Mouse (Mus musculus) ES-Bruce4 (cell line): ENCODE data around the gene Sytl1. TPM values are rescaled to one million over a fixed set of nuclear protein-coding genes. Genes with fewer than 3 reads are reported as not detected.

Experiments
- H3K27ac ChIP-seq: 2 replicates; pipeline ENCODE4 v1.5.1; 2012; ENCODE audit warnings: low read length, inconsistent platforms; ENCODE audit not compliant: insufficient read depth
- H3K27me3 ChIP-seq: 2 replicates; pipeline ENCODE4 v1.6.1; 2012; ENCODE audit warnings: mild to moderate bottlenecking, low read length, inconsistent platforms; ENCODE audit not compliant: control insufficient read depth, poor library complexity, insufficient read depth, severe bottlenecking
- H3K36me3 ChIP-seq: 2 replicates; pipeline ENCODE4 v1.6.1; 2012; ENCODE audit warnings: inconsistent platforms, mild to moderate bottlenecking, low read length, moderate library complexity; ENCODE audit not compliant: control insufficient read depth, poor library complexity, insufficient read depth, severe bottlenecking
- H3K4me1 ChIP-seq: one replicate; pipeline ENCODE4 v1.8.1; 2011; ENCODE audit warnings: low read length; ENCODE audit not compliant: control insufficient read depth, insufficient read depth
- H3K4me3 ChIP-seq: 2 replicates; pipeline ENCODE4 v1.5.1; 2011; ENCODE audit warnings: low read depth, mild to moderate bottlenecking, low read length
- H3K9ac ChIP-seq: 2 replicates; pipeline ENCODE4 v1.6.1; 2012; ENCODE audit warnings: low read depth, mild to moderate bottlenecking, inconsistent platforms; ENCODE audit not compliant: poor library complexity, severe bottlenecking
- H3K9me3 ChIP-seq: replicated peaks from 2 replicates; pipeline ENCODE4 v1.6.1; 2012; ENCODE audit warnings: mild to moderate bottlenecking, low read length, inconsistent platforms; ENCODE audit not compliant: control insufficient read depth, poor library complexity, insufficient read depth, severe bottlenecking
- CTCF ChIP-seq: IDR thresholded peaks from one replicate; pipeline ENCODE4 v1.8.1; 2011; ENCODE audit warnings: low read depth, low read length
- EP300 ChIP-seq: IDR thresholded peaks from 2 replicates; pipeline ENCODE4 v1.6.1; 2011; ENCODE audit warnings: low read depth, low read length; ENCODE audit not compliant: insufficient read depth
- POLR2A ChIP-seq: IDR thresholded peaks from one replicate; pipeline ENCODE4 v1.8.1; 2011; ENCODE audit warnings: low read length; ENCODE audit not compliant: insufficient read depth
- polyA plus RNA-seq: library from polyadenylated mRNA; stranded (reverse); fragments of >200 nt; gene quantifications from 2 replicates; pipeline ENCODE4 v1.2.4, GENCODE M21; 2011; ENCODE audit warnings: low read depth; ENCODE audit not compliant: missing spikeins, insufficient read depth, insufficient read length

Sytl1 gene
- polyA plus RNA-seq, 1 experiment, result 12.6 TPM

GRCm38 (mm10) chr4:133234771-133235170 lies 28.1 kb downstream of the Sytl1 start:
- Histone ChIP-seq H3K4me1 (no peaks in the 10 kb centered on the region), H3K9ac (no peak overlapping the region), H3K27me3 (no peaks in the 10 kb centered on the region), H3K4me3 (no peak overlapping the region), H3K36me3 (no peaks in the 10 kb centered on the region), H3K27ac (no peak overlapping the region), H3K9me3 (no peaks in the 10 kb centered on the region)
- TF ChIP-seq POLR2A, result no peak
- no peak for TF ChIP-seq CTCF
- TF ChIP-seq EP300, result no peak

- Histone ChIP-seq H3K4me3 (no peak overlapping the region), H3K4me1 (no peaks in the 10 kb centered on the region)
- TF ChIP-seq CTCF (peak; percentile 81), EP300 (no peak)
These were observed 29.5 kb downstream of the Sytl1 start for GRCm38 (mm10) chr4:133233285-133233976.

GRCm38 (mm10) chr4:133229582-133229981 lies 33.3 kb downstream of the Sytl1 start:
- H3K9ac ChIP-seq, result no peak overlapping the region
- H3K4me1 ChIP-seq, result peaks cover 5% of the 10 kb centered on the region
- no peak overlapping the region for H3K27ac ChIP-seq
- H3K27me3 ChIP-seq, result no peaks in the 10 kb centered on the region
- no peaks in the 10 kb centered on the region for H3K36me3 ChIP-seq
- H3K4me3 ChIP-seq, result no peak overlapping the region
- TF ChIP-seq CTCF, result no peak
- TF ChIP-seq POLR2A, result no peak
- no peak for TF ChIP-seq EP300
- H3K9me3 ChIP-seq, result no peaks in the 10 kb centered on the region

More at GRCm38 (mm10) chr4:133233285-133233976, 29.5 kb downstream of the Sytl1 start:
- Histone ChIP-seq H3K36me3 (no peaks in the 10 kb centered on the region), H3K27me3 (no peaks in the 10 kb centered on the region), H3K9ac (no peak overlapping the region), H3K9me3 (no peaks in the 10 kb centered on the region), H3K27ac (no peak overlapping the region)

- no peak overlapping the region for H3K27ac ChIP-seq
- H3K36me3 ChIP-seq, result no peaks in the 10 kb centered on the region
- H3K4me3 ChIP-seq, result no peak overlapping the region
- TF ChIP-seq EP300 (no peak), POLR2A (no peak), CTCF (no peak)
- H3K9ac ChIP-seq, result no peak overlapping the region
- H3K27me3 ChIP-seq, result no peaks in the 10 kb centered on the region
- H3K9me3 ChIP-seq, result no peaks in the 10 kb centered on the region
- H3K4me1 ChIP-seq, result peaks cover 8% of the 10 kb centered on the region
These were observed 35.3 kb downstream of the Sytl1 start for GRCm38 (mm10) chr4:133227636-133228035.

- Histone ChIP-seq H3K9ac (no peak overlapping the region), H3K9me3 (no peaks in the 10 kb centered on the region), H3K27ac (no peak overlapping the region), H3K36me3 (no peaks in the 10 kb centered on the region), H3K4me3 (no peak overlapping the region), H3K4me1 (peaks cover 8% of the 10 kb centered on the region), H3K27me3 (no peaks in the 10 kb centered on the region)
- TF ChIP-seq EP300 (no peak), POLR2A (no peak), CTCF (no peak)
These were observed 36.8 kb downstream of the Sytl1 start for GRCm38 (mm10) chr4:133226073-133226472.

GRCm38 (mm10) chr4:133223875-133224274 lies 39.0 kb downstream of the Sytl1 start:
- H3K36me3 ChIP-seq, result no peaks in the 10 kb centered on the region
- no peak for TF ChIP-seq POLR2A
- peak; percentile 78; the same call in 1 of the 2 replicates for TF ChIP-seq EP300
- no peak for TF ChIP-seq CTCF
- no peak overlapping the region for H3K9ac ChIP-seq
- H3K4me1 ChIP-seq, result peaks cover 8% of the 10 kb centered on the region
- no peaks in the 10 kb centered on the region for H3K9me3 ChIP-seq
- no peak overlapping the region for H3K4me3 ChIP-seq
- no peak overlapping the region for H3K27ac ChIP-seq
- H3K27me3 ChIP-seq, result no peaks in the 10 kb centered on the region
